Mouse (Mus musculus) left cerebral cortex, postnatal 25 days (tissue): ENCODE data around the gene Smg9. TPM values are rescaled to one million over a fixed set of nuclear protein-coding genes. Genes with fewer than 3 reads are reported as not detected.
"Not testable (repeated sequence)": the region's sequence is repeated elsewhere in the genome, so short reads cannot be mapped to it uniquely, and the experiment has no call there.

ENCODE experiments used
- DNase-seq, 2 experiments: peaks; one replicate each; pipeline ENCODE4 v3.0.0; 2022; ENCODE audit warnings: low spot score in 2 of 2, mixed read lengths in 1 of 2
- intact Hi-C: fragments of 180-260 bp; cut with DNase I; formaldehyde crosslinking; loops from one replicate; pipeline ENCODE4 v1.15.1; 2025
- total RNA-seq, 2 experiments: library from RNA; stranded (reverse); gene quantifications; 2 replicates each; pipeline ENCODE4 v1.2.3; 2021

The Smg9 gene
- total RNA-seq, 2 experiments from 2014 or later = 38.1 to 40.2 TPM

DNA sequence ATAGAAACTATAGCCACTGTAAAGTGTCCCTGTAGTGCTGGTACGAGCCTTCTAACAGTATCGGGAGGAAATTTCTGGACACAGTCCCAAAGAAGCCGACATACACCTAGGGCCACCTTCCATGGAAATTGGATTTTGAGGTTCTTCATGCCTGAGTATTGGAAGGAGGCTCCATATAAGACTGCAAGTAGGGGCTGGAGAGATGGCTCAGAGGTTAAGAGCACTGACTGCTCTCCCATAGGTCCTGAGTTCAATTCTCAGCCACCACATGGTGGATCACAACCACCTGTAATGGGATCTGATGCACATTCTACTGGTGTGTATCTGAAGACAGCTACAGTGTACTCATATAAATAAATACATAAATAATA is 648 bp downstream of the Smg9 start:
- DNase-seq = no peak
- intact Hi-C loops = no loop called here

DNA sequence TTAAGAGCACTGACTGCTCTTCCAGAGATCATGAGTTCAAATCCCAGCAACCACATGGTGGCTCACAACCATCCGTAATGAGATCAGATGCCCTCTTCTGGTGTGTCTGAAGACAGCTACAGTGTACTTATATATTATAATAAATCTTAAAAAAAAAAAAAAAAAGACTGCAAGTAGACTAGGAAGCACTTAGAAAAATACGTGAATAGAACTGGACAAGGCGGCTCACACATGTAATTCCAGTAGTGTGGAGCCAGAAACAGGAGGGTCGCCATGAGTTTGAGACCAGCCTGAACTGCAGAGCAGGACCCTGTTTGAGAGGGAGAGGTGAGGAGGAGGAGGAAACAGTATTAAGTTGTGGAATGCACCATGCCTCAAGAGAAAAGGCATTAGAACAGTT is 1.1 kb downstream of the Smg9 start:
- DNase-seq, intact Hi-C loops: not testable (repeated sequence)

DNA sequence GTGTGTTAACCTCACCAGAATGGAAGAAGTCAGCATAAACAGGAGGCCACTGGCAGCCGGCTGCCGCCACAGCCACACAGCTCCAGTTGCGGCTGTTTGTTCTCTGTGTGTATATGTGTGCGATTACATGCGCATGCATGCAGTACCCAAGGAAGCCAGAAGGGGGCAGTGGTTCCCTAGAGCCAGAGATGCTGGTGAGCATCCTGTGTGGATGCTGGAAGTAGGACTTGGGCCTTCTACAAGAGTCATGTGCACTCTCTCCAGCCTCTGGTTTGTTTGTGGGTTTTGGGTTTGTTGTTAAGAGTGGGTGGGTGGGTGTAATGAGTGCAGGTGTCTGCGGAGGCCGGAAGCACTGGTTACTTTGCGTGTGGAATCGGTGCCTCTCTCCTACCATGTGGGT is 3.4 kb downstream of the Smg9 start:
- no peak for DNase-seq
- intact Hi-C loops = no loop called here

DNA sequence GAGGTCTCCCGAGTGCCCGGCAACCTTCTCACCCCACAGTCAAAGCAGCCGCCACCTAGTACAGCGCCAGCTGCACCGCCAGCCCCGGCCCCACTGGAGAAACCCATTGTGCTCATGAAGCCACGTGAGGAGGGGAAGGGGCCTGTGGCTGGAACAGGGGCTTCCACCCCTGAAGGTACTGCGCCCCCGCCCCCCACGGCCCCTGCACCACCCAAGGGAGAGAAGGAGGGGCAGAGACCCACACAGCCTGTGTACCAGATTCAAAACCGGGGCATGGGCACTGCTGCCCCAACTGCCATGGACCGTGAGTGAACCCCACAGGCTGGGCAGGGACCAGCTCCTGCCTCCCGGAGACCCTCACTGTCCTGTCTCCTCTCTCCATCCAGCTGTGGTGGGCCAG is 6.2 kb downstream of the Smg9 start:
- intact Hi-C loops = loop anchor here (5.0 kb wide), 1 partner anchor 68 kb away; no protein-coding TSS in a partner anchor

DNA sequence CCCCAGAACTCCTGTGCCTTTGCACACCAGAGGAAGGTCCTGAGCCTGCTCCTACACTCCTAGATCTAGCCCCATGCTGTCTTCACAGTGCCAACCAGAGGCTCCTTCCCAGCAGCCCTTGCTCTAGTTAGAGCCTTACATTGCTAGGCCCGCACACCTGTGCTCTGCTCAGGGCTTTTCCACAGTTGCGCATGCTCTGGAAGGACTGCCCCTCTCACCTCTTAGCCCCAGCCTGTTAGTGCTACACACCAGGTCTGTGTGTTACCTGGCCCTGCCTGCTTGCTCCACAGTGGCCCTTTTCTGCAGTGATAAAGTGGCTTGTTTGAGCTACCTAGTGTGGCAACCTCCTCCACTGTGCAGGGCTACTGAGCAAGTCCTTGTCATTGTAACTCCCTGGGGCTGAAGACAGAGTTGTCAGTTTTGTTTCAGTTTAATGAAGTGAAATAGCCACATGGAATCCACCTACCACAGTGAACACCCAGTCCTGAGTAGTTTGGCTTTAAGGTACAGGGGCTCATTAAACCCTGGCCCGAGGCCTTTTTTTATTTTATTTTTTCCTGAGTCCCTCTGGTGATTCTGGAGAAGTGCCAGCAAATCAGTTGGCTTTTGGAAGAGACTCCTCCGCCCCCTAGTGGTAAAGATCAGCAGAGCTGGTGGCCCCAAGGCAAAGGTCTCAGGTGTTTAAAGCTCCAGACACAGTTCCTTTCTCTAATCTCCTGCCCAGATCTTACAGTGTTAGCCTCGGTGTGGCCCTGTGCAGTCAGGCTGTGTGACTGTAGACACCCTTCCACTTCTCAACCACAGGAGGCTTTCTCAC is 7.3 kb downstream of the Smg9 start:
- intact Hi-C loops = loop anchor here (5.0 kb wide), 1 partner anchor 69 kb away; no protein-coding TSS in a partner anchor
- peak; percentile 66 for DNase-seq

More for the DNA sequence above, 6.2 kb downstream of the Smg9 start:
- DNase-seq = no peak

DNA sequence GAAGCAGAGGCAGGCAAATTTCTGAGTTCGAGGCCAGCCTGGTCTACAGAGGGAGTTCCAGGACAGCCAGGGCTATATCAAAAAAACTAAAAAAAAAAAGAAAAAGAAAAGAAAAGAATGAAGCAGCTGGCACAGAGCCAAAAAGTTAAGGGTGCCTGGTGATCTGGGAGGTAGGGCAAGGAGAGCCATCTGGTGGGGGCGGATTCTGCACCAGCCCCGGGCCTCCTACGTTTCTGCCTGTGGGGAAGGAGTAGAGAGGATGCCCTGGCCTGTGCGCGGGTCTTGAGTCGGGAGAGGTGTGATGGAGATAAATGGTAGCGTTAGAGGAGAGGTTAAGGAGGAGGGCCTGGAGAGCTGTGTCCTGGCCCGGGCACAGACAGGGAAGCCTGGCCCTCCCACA is 8.8 kb downstream of the Smg9 start:
- DNase-seq = no peak
- intact Hi-C loops = loop anchor here (5.0 kb wide), 1 partner anchor 71 kb away; no protein-coding TSS in a partner anchor

DNA sequence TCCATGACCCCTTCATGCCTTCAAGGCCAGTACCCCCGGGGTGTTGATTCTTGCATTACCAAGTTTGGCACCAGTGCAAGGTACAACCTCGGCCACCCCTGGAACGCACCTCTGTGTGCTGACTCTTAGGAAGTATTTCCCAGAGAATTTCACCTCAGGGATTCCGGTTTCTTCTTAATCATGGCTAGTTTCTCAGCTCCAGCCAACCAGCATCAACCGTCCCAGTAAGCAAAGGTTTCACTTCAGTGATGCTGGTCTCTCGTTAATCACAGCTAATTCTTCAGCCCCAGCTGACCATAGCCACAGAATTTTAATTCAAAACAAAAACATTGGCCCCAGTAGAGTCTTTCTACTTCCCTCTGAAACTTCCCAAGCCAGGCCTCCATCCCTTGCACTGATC is 10.7 kb downstream of the Smg9 start:
- DNase-seq = no peak
- intact Hi-C loops = no loop called here

DNA sequence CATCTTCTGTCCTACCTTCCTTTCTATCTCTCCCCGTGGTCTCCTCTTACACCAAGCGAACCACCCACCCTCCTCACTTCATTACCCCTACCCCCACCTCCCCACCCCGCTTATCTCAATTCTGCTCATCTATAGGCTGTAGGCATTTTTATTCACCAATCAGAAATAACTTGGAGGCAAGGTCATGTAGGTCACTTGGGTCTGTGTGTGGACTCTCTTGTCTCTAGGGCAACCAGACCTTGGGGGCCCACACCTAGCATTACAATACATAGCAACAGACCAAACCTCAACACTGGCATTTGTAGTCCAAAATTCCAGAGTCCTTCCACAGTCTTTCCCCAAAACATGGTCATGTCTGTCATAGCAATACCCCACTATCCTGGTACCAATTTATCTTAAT is 11.4 kb downstream of the Smg9 start:
- intact Hi-C loops = no loop called here
- no peak for DNase-seq

DNA sequence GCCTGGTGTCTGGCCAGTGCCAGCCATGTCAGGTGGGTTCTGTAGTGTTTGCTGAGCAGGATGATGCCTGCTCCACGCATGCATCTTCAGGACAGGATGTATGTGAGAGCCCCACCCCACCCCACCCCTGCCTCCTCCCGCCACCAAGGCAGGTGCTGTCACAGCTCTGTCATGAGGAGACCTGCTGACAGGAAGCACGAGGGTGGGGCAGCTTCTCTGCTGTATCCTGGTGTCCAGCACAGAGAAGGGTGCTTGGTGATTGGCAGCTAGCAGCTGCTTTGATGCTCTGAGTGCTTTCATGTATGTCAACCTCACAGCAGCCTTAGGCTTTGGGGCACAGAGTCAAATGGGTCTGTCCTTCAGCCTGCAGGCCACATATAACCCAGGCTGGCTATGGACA is 14.2 kb downstream of the Smg9 start:
- DNase-seq = no peak
- intact Hi-C loops = no loop called here

DNA sequence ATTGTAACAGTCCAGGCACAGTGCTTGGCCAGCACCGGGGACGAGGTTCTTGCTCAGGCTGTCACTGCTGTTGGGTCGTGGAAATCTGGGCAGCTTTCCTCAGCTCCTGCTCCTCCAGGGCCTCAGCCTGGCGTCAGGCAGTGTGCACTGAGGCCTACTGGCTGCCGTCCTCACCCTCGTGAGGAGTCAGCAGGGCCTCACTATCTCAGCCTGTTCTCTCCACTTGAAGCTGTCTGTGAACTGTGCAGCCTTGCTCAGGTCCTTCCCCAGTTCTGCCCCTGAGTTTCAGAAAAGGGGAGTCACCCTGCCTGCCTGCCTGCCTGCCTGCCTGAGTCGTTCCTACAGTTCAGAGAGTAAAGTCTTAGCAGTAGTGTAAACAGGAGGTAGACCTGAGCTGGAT is 15.8 kb downstream of the Smg9 start:
- intact Hi-C loops = no loop called here

DNA sequence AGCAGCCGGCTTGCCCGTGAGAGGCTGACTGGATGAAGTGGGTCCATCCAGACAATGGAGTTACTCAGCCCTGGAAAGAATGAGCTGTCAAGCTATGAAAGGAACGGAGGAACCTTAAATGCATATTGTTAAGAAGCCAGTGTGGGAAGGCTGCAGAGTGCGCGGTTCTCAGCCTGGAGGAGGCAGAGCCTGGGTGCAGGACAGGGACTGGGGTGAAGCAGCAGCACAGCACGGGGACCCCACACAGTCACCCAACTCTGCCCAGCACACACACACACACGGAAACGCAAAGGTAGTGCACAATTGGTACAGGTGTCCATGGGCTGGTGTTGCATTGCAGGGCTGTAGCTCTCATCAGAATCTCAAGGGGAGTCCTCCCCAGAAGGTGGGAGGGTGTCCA is 20.2 kb downstream of the Smg9 start:
- peak in 1 of 2 experiments; percentile 39 for DNase-seq
- intact Hi-C loops = no loop called here

More for the DNA sequence above, 15.8 kb downstream of the Smg9 start:
- no peak for DNase-seq

DNA sequence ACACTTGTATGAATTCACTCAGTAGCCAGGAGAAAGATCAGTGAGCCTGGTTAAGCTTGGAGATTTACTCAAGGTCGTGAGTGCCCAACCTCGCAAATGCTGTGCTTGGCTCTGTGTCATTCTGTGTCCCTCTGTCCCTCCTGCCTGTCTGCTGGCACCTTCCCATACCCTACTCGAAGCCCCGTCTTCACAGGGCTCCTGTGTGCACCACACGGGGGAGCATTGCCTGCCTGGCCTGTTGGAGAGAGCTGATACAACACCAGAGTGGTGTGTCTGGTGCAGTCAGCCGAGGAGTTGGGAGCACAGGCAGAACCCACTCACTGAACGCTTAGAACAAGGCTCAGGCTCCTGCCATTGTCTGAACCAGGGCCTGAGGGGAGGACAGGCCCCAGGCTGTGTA is 22.2 kb downstream of the Smg9 start:
- DNase-seq = no peak
- intact Hi-C loops = no loop called here

DNA sequence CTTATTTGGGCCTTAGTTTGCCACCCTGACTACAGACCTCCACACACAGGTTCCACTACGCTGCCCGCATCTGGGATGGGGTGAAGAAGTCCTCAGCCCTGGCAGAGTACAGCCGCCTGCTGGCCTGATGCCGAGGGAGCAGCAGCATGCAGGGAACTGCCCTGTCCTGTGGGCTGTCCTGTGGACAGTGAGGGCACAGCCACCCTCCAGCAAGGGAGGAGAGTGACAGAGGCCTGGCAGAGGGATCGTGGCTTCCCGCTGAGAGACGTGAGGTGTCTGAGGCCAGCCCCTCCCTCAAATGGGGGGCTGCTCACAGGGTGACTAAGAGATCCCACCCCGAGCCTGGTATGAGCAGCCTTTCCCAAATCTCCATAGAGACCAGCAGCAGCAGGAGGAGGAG is 22.8 kb downstream of the Smg9 start:
- intact Hi-C loops = no loop called here
- DNase-seq = no peak

DNA sequence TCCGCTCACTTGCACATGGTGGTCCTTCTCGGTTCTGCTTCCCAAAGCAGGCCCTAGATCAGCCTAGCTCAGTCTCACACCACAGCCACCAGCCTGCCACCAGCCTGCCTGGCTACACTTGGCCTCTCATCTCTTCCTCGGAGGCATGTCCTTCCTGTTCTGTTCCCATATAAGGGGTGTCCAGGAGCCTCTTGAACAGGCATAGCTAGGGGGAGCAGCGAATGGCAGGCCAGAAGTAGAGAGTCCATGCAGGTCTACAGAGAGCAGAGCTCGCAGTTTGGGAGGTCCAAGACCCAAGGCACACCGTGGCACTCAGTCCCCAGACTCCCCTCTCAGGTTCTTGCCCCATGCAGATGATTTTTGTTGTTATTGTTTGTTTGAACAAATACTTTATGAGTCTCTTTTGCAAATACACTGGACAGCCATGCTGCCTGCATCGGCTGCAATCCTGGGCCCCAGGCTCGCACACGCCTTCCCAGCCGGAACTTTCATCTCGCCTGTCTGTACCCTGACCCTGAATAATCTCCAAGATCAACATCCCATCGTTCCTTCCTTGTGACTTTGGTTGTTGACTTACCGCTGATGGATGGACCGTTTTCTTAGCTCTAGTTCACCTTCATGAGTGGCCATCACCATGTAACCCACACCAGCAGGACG is 23.8 kb downstream of the Smg9 start:
- intact Hi-C loops = no loop called here
- DNase-seq = no peak

DNA sequence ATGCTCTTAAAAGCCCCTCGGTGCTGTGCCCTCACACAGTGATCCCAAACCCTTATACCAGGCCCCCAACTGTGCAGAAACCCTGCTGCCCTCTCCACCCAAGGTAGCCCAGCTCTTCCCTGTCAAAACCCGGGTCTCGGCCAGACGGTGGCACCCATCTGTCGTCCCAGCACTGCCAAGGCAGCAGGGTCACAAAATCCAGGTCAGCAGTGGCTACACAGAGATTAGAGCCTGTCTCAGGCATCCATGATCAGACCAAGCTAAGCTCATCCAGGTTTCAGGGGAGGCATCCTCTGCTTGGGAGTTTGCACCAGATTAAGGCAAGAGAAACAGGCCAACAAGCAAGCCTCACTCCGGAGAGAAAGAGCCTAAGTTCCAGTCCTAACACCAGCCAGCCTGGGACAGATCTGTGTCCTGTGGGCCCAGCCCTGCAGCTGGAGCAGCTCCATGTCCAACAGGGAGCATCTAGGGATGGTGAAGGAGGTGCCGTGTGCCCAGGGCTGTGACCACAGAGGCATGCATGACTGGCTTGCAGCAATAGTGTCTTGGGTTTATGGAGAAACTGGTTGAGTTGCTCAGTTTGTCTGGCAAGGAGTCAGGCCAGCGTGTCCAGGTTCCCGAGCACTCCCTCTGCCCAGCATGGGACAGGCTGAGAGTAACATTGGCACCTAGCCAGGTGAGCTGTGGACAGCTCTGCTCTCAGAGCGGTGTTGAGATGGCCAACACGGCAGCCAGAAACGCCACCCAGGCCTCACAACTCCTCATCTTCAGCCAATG is 24.7 kb downstream of the Smg9 start:
- intact Hi-C loops = no loop called here
- no peak for DNase-seq

DNA sequence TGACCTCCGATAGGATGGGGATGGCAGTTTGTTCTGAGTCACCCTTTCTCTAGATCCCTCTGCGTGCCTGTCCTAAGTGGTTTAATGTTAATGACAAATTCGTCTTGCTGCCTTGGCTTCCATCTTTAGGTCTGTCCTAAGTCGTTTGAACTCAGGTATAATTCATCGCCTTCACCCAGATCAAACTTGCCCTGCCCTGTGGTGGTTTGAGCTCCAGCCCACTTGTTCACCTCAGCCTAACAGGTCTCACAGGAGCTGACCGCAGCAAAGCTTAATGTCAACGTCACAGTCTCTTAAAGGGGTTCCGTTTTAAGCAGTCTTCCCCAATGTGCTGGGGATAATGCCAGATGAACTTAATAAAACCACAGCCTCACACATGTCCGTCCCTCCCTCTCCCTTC is 26.5 kb downstream of the Smg9 start:
- no peak for DNase-seq
- intact Hi-C loops = no loop called here

DNA sequence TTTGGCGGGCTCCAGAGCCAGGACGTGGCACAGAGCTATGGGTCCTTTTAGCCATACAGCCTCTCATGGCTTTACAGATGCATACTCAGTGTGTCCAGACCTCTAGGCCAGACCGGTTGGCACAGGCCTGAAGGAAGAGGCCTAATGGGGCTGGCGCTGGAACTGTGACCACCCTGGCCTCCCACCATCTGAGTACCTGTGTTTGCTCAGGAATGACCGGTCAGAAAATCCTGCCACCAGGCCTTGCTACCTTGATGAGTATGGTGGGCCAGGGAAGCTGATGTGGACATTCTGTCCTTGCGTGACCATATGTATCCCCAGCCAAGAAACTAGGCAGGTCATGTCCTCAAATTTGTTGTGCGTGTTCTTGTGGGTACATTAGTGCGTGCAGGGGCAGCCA is 27.7 kb downstream of the Smg9 start:
- DNase-seq = no peak
- intact Hi-C loops = no loop called here

DNA sequence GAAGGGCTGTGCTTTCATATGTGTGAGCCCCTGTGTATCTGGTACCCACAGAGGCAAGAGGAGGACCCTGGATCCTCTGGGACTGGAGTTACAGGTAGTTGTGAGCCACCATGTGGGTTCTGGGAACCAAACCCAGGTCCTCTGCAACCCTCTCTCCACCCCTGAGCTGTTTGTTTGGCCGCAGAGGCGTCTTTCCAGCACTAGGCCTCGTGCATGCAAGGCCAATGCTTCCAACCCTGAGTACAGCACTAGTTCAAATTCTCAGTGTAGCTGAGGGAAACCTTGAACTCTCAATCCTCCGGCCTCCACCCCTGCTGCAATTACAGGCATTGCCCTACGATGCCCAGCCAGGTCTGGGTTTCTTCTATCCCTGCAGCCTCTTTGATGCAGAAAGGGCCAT is 29.3 kb downstream of the Smg9 start:
- intact Hi-C loops = no loop called here
- DNase-seq = no peak

DNA sequence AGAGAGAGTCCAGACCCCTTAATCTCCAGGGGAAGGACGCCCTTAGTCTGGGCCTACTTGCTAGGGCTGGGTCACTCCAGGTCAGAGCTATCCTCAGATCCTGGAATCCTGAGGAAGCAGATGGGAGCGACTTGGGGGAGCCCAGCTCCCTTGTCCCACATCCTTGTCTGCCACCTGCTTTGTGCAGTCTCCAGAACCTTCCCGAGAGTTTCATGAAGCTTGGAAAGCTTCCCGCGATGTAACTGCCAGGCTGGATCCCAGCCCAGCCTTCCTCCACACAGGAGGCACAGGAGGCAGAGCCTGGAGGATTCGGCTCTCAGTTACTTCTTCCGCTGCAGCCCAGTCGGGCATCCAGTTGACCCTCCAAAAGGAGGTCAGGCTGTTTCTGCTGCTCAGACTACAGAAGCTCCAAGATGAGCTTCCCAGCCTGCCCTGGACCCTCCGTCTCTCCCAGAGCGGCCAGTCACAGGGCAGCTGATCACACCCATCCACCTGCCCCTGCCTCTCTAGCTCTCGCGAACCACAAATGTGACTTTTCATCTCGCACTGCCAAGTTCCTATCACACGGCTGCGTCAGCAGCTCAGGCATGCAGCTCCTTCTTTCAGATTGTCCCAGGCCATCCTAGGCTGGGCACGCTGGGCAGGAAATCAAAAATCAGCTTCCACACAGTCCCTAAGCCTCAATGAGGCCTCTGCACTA is 30.1 kb downstream of the Smg9 start:
- DNase-seq = peak; percentile 81 to 97
- intact Hi-C loops = no loop called here
